Mouse (Mus musculus) midbrain, embryonic 11.5 days (tissue): ENCODE measurements around the gene Cbx8. TPM values are rescaled to one million over a fixed set of nuclear protein-coding genes. Genes with fewer than 3 reads are reported as not detected.

Experiments used
- ATAC-seq: fragments of 200-750 bp; cut with Nextera tagmentation; 2 replicates; pipeline ENCODE4 v1.8.0; 2017; ENCODE audit warnings: moderate TSS enrichment, moderate library complexity; ENCODE audit not compliant: low FRiP score
- DNase-seq: peaks from one replicate; pipeline ENCODE4 v3.0.0; 2015; ENCODE audit warnings: low spot score; ENCODE audit errors: missing footprints
- H3K27ac ChIP-seq: fragments of 300-500 bp; sonication (generic); 2 replicates; pipeline ENCODE4 v1.5.1; 2014; ENCODE audit warnings: low read depth, low read length
- H3K27me3 ChIP-seq: fragments of 300-500 bp; sonication (generic); 2 replicates; pipeline ENCODE4 v1.6.1; 2014; ENCODE audit warnings: mild to moderate bottlenecking, low read length, moderate library complexity, mixed read lengths; ENCODE audit not compliant: control insufficient read depth, insufficient read depth
- H3K36me3 ChIP-seq: fragments of 300-500 bp; sonication (generic); 2 replicates; pipeline ENCODE4 v1.6.1; 2014; ENCODE audit warnings: mild to moderate bottlenecking, low read length, moderate library complexity, mixed read lengths; ENCODE audit not compliant: control insufficient read depth, insufficient read depth
- H3K4me1 ChIP-seq: fragments of 300-500 bp; sonication (generic); 2 replicates; pipeline ENCODE4 v1.6.1; 2014; ENCODE audit warnings: low read length; ENCODE audit not compliant: control insufficient read depth, insufficient read depth
- H3K4me2 ChIP-seq: fragments of 300-500 bp; sonication (generic); 2 replicates; pipeline ENCODE4 v1.6.1; 2014; ENCODE audit warnings: mild to moderate bottlenecking, moderate library complexity
- H3K4me3 ChIP-seq: fragments of 300-500 bp; sonication (generic); 2 replicates; pipeline ENCODE4 v1.5.1; 2014; ENCODE audit warnings: low read depth, low read length
- H3K9ac ChIP-seq: fragments of 300-500 bp; sonication (generic); 2 replicates; pipeline ENCODE4 v1.6.1; 2014; ENCODE audit warnings: low read length
- H3K9me3 ChIP-seq: fragments of 300-500 bp; sonication (generic); 2 replicates; pipeline ENCODE4 v1.6.1; 2016; ENCODE audit warnings: low read length; ENCODE audit not compliant: control insufficient read depth
- WGBS: fragments of 180-500 bp; shearing (Covaris S2); extraction: QIAGEN DNeasy Blood & Tissue Kit; methylation state at CpG from one replicate; pipeline ENCODE4 v1.1.7; 2014; 5-methylcytosine and 5-hydroxymethylcytosine counted together
- polyA plus RNA-seq: library from polyadenylated mRNA; unstranded; fragments of >200 nt; fragmentation: Nextera tagmentation; extraction: Ambion mirVana; gene quantifications from 2 replicates; pipeline ENCODE4 v1.2.1, GENCODE M21; 2014

Cbx8 gene
- polyA plus RNA-seq, 1 experiment from 2014 or later, result 11.3 TPM

- Histone ChIP-seq H3K4me2 (peak overlapping the region; percentile 57), H3K36me3 (no peaks in the 10 kb centered on the region), H3K9me3 (no peaks in the 10 kb centered on the region), H3K4me1 (peaks cover 37% of the 10 kb centered on the region), H3K9ac (peak overlapping the region; percentile 49), H3K27me3 (peaks cover 91% of the 10 kb centered on the region), H3K27ac (no peak overlapping the region; the same call in 1 of the 2 replicates), H3K4me3 (peak overlapping the region; percentile 29)
- 0% methylated on average over 41 of the region's 42 CpGs for WGBS
- peak; percentile 89 for ATAC-seq
- peak; percentile 98 for DNase-seq
These were observed 12.5 kb upstream of the Cbx8 start for GRCm38 (mm10) chr11:119053257-119053670.

GRCm38 (mm10) chr11:119052661-119053256 lies 12.0 kb upstream of the Cbx8 start:
- DNase-seq (no peak), ATAC-seq (peak; percentile 19; the same call in 1 of the 2 replicates)
- H3K27ac ChIP-seq, result no peak overlapping the region; the same call in 1 of the 2 replicates
- no peaks in the 10 kb centered on the region for H3K9me3 ChIP-seq
- under 1% methylated on average over 13 of the region's 13 CpGs for WGBS
- H3K9ac ChIP-seq, result no peak overlapping the region
- H3K4me1 ChIP-seq, result peaks cover 37% of the 10 kb centered on the region
- no peaks in the 10 kb centered on the region for H3K36me3 ChIP-seq
- peak overlapping the region; percentile 29 for H3K4me3 ChIP-seq
- H3K27me3 ChIP-seq, result peaks cover 91% of the 10 kb centered on the region
- peak overlapping the region; percentile 57 for H3K4me2 ChIP-seq

GRCm38 (mm10) chr11:119051927-119052660 lies 11.3 kb upstream of the Cbx8 start:
- Histone ChIP-seq H3K4me1 (peaks cover 38% of the 10 kb centered on the region), H3K27ac (no peak overlapping the region), H3K4me2 (no peak overlapping the region), H3K27me3 (peaks cover 91% of the 10 kb centered on the region), H3K36me3 (no peaks in the 10 kb centered on the region), H3K9ac (no peak overlapping the region), H3K9me3 (no peaks in the 10 kb centered on the region), H3K4me3 (no peak overlapping the region)
- 3% methylated on average over 15 of the region's 15 CpGs for WGBS
- DNase-seq (peak; percentile 93), ATAC-seq (no peak)

- H3K9ac ChIP-seq, result no peak overlapping the region
- no peak overlapping the region for H3K4me2 ChIP-seq
- no peaks in the 10 kb centered on the region for H3K9me3 ChIP-seq
- ATAC-seq, result no peak
- DNase-seq, result peak; percentile 85
- no peak overlapping the region for H3K27ac ChIP-seq
- no peaks in the 10 kb centered on the region for H3K36me3 ChIP-seq
- H3K4me3 ChIP-seq, result no peak overlapping the region
- peaks cover 94% of the 10 kb centered on the region for H3K27me3 ChIP-seq
- H3K4me1 ChIP-seq, result peaks cover 42% of the 10 kb centered on the region
These were observed 10.7 kb upstream of the Cbx8 start for GRCm38 (mm10) chr11:119051426-119051825.

GRCm38 (mm10) chr11:119050361-119050760 lies 9.6 kb upstream of the Cbx8 start:
- peaks cover 97% of the 10 kb centered on the region for H3K27me3 ChIP-seq
- H3K27ac ChIP-seq, result no peak overlapping the region
- no peaks in the 10 kb centered on the region for H3K36me3 ChIP-seq
- H3K4me2 ChIP-seq, result no peak overlapping the region
- DNase-seq, result no peak
- H3K9ac ChIP-seq, result no peak overlapping the region
- no peak overlapping the region for H3K4me3 ChIP-seq
- no peaks in the 10 kb centered on the region for H3K9me3 ChIP-seq
- peaks cover 37% of the 10 kb centered on the region for H3K4me1 ChIP-seq
- 0% methylated on average over 2 of the region's 2 CpGs for WGBS
- ATAC-seq, result no peak

GRCm38 (mm10) chr11:119048133-119048510 lies 7.4 kb upstream of the Cbx8 start:
- Histone ChIP-seq H3K27me3 (peaks cover 99% of the 10 kb centered on the region), H3K4me3 (peak overlapping the region; percentile 5; the same call in 1 of the 2 replicates), H3K4me1 (peaks cover 35% of the 10 kb centered on the region), H3K36me3 (no peaks in the 10 kb centered on the region), H3K4me2 (peak overlapping the region; percentile 9; the same call in 1 of the 2 replicates), H3K9me3 (no peaks in the 10 kb centered on the region), H3K27ac (no peak overlapping the region), H3K9ac (no peak overlapping the region)
- under 1% methylated on average over 13 of the region's 13 CpGs for WGBS
- DNase-seq (peak; percentile 94), ATAC-seq (no peak)

- H3K4me2 ChIP-seq, result peak overlapping the region; percentile 49
- under 1% methylated on average over 43 of the region's 43 CpGs for WGBS
- H3K4me3 ChIP-seq, result peak overlapping the region; percentile 25; the same call in 1 of the 2 replicates
- no peaks in the 10 kb centered on the region for H3K36me3 ChIP-seq
- no peak for ATAC-seq
- H3K27ac ChIP-seq, result no peak overlapping the region
- no peaks in the 10 kb centered on the region for H3K9me3 ChIP-seq
- DNase-seq, result peak; percentile 92
- H3K27me3 ChIP-seq, result peaks cover 98% of the 10 kb centered on the region
- peaks cover 31% of the 10 kb centered on the region for H3K4me1 ChIP-seq
- no peak overlapping the region for H3K9ac ChIP-seq
These were observed 6.7 kb upstream of the Cbx8 start for GRCm38 (mm10) chr11:119047261-119048132.

GRCm38 (mm10) chr11:119046601-119047245 lies 6.0 kb upstream of the Cbx8 start:
- H3K27ac ChIP-seq, result no peak overlapping the region
- ATAC-seq, result peak; percentile 22; the same call in 1 of the 2 replicates

More at GRCm38 (mm10) chr11:119046601-119047245, 6.0 kb upstream of the Cbx8 start:
- peak; percentile 97 for DNase-seq
- H3K9me3 ChIP-seq, result no peaks in the 10 kb centered on the region
- H3K4me1 ChIP-seq, result peaks cover 35% of the 10 kb centered on the region
- H3K27me3 ChIP-seq, result peaks cover 98% of the 10 kb centered on the region
- peak overlapping the region; percentile 25 for H3K4me3 ChIP-seq
- H3K9ac ChIP-seq, result peak overlapping the region; percentile 43
- peak overlapping the region; percentile 49 for H3K4me2 ChIP-seq
- 1% methylated on average over 39 of the region's 39 CpGs for WGBS
- no peaks in the 10 kb centered on the region for H3K36me3 ChIP-seq
